Comparison of ENCODE assay signal across 12 mouse cellular contexts in genomic region chr5:111519059-111519458, GRCm38 (mm10).
DNase-seq lines count a peak whose midpoint lies in the region; ATAC-seq lines count a peak whose summit lies in the region.
"Had no signal": no experiment of that assay in that cellular context is flagged by ENCODE, and none has a peak within 500 bp of the region (broad histone marks: within the 10 kb centered on the region; RNA-seq: fewer than 3 reads in every experiment).

No protein-coding gene starts in this region.

- no peaks in the 10 kb centered on the region for H3K36me3 ChIP-seq in erythroblast, embryonic 14.5 days (ENCODE audit: control insufficient read depth)
- H3K36me3 ChIP-seq in forebrain, embryonic 10.5 days (replicated peaks) = no peaks in the 10 kb centered on the region
- no peaks in the 10 kb centered on the region for H3K36me3 ChIP-seq in hindbrain, embryonic 14.5 days (replicated peaks; ENCODE audit: control insufficient read depth, insufficient read depth)
- H3K36me3 ChIP-seq in midbrain, embryonic 11.5 days (ENCODE audit: control insufficient read depth, insufficient read depth, low read length) = no peaks in the 10 kb centered on the region
- H3K36me3 ChIP-seq: intestine, embryonic 15.5 days had no signal

- no peaks in the 10 kb centered on the region for H3K9me3 ChIP-seq in erythroblast, embryonic 14.5 days (ENCODE audit: control insufficient read depth, low read length)
- no peaks in the 10 kb centered on the region for H3K9me3 ChIP-seq in forebrain, embryonic 10.5 days
- no peaks in the 10 kb centered on the region for H3K9me3 ChIP-seq in hindbrain, embryonic 14.5 days (ENCODE audit: control insufficient read depth, low read length)
- H3K9me3 ChIP-seq in midbrain, embryonic 11.5 days (ENCODE audit: control insufficient read depth, low read length) = no peaks in the 10 kb centered on the region
- H3K9me3 ChIP-seq: intestine, embryonic 15.5 days had no signal

- H3K27me3 ChIP-seq in erythroblast, embryonic 14.5 days (ENCODE audit: control insufficient read depth) = 0 out of 2 replicates have a peak, but pooled peaks cover 2% of the 10 kb centered on the region
- H3K27me3 ChIP-seq in forebrain, embryonic 10.5 days (ENCODE audit: poor library complexity, severe bottlenecking) = no peaks in the 10 kb centered on the region
- H3K27me3 ChIP-seq in hindbrain, embryonic 14.5 days (ENCODE audit: control insufficient read depth, insufficient read depth, low read length) = no peaks in the 10 kb centered on the region
- H3K27me3 ChIP-seq in midbrain, embryonic 11.5 days (ENCODE audit: control insufficient read depth, insufficient read depth, low read length) = no peaks in the 10 kb centered on the region
- H3K27me3 ChIP-seq: intestine, embryonic 15.5 days had no signal

- no peak for ATAC-seq in erythroblast, adult 5-6 weeks (replicated peaks; ENCODE audit: low FRiP score, poor library complexity, severe bottlenecking)
- ATAC-seq in hindbrain, embryonic 14.5 days (ENCODE audit: low FRiP score) = 0 out of 2 replicates have a peak, but pooled peaks have one; percentile 23
- ATAC-seq in midbrain, embryonic 11.5 days (ENCODE audit: low FRiP score) = peak; percentile 42; the same call in 1 of the 2 replicates
- ATAC-seq: intestine, embryonic 15.5 days had no signal

- H3K27ac ChIP-seq in forebrain, embryonic 10.5 days = peak overlapping the region; percentile 83
- peak overlapping the region; percentile 87 for H3K27ac ChIP-seq in hindbrain, embryonic 14.5 days
- peak overlapping the region; percentile 88 for H3K27ac ChIP-seq in midbrain, embryonic 11.5 days (ENCODE audit: low read depth, low read length)
- H3K27ac ChIP-seq: heart, adult 2 months; intestine, embryonic 15.5 days had no signal

- peaks cover 22% of the 10 kb centered on the region for H3K4me1 ChIP-seq in erythroblast, embryonic 14.5 days (ENCODE audit: control insufficient read depth)
- H3K4me1 ChIP-seq in forebrain, embryonic 10.5 days = peaks cover 44% of the 10 kb centered on the region
- peaks cover 21% of the 10 kb centered on the region for H3K4me1 ChIP-seq in hindbrain, embryonic 14.5 days (replicated peaks; ENCODE audit: control insufficient read depth, insufficient read depth, low read length)
- H3K4me1 ChIP-seq in midbrain, embryonic 11.5 days (ENCODE audit: control insufficient read depth, insufficient read depth, low read length) = peaks cover 20% of the 10 kb centered on the region

- no peak overlapping the region for H3K4me2 ChIP-seq in hindbrain, embryonic 14.5 days (replicated peaks)
- no peak overlapping the region for H3K4me2 ChIP-seq in midbrain, embryonic 11.5 days
- H3K4me2 ChIP-seq: intestine, embryonic 15.5 days had no signal

- no peak for DNase-seq in forebrain, embryonic 10.5 days (ENCODE audit: extremely low spot score, low spot score)
- DNase-seq in hindbrain, embryonic 14.5 days (ENCODE audit: low spot score) = no peak
- DNase-seq in midbrain, embryonic 11.5 days (ENCODE audit: low spot score, missing footprints) = no peak
- no peak for DNase-seq in urinary bladder, postnatal 14 days (ENCODE audit: low spot score)
- no peak for DNase-seq in kidney, adult 8-10 months
- DNase-seq in gastrocnemius, postnatal 25 days = no peak
- DNase-seq: adrenal gland, postnatal 14 days; heart, adult 2 months had no signal

- peak overlapping the region; percentile 31 for H3K4me3 ChIP-seq in erythroblast, embryonic 14.5 days (replicated peaks)
- no peak overlapping the region for H3K4me3 ChIP-seq in forebrain, embryonic 10.5 days
- no peak overlapping the region for H3K4me3 ChIP-seq in hindbrain, embryonic 14.5 days (replicated peaks; ENCODE audit: low read length)
- no peak overlapping the region for H3K4me3 ChIP-seq in midbrain, embryonic 11.5 days (ENCODE audit: low read depth, low read length)
- H3K4me3 ChIP-seq: heart, adult 2 months; intestine, embryonic 15.5 days; myocyte had no signal

- H3K9ac ChIP-seq in hindbrain, embryonic 14.5 days = no peak overlapping the region
- H3K9ac ChIP-seq in midbrain, embryonic 11.5 days (ENCODE audit: low read length) = no peak overlapping the region
- H3K9ac ChIP-seq: intestine, embryonic 15.5 days had no signal

- 75% methylated on average over 3 of the region's 3 CpGs for WGBS in forebrain, embryonic 10.5 days
- 45% methylated on average over 3 of the region's 3 CpGs for WGBS in hindbrain, embryonic 14.5 days
- WGBS in midbrain, embryonic 11.5 days = 74% methylated on average over 3 of the region's 3 CpGs
